Comparison of ENCODE assay signal across 8 mouse cellular contexts in genomic region chr10:128368402-128369217, GRCm38 (mm10). TPM values are rescaled to one million over a fixed set of nuclear protein-coding genes. Genes with fewer than 3 reads are reported as not detected.
DNase-seq lines count a peak whose midpoint lies in the region; ATAC-seq lines count a peak whose summit lies in the region.

Coq10a (minus strand) TSS chr10:128368997.

- H3K9me3 ChIP-seq in hindbrain, embryonic 15.5 days = no peaks in the 10 kb centered on the region

- peak within 1 kb of the TSS; percentile 97 for H3K27ac ChIP-seq in hindbrain, embryonic 15.5 days (replicated peaks)

- DNase-seq in T-cell, adult 2 months (ENCODE audit: low spot score) = peak; percentile 95
- DNase-seq in cerebellum, postnatal 36 days = peak; percentile 91 to 92
- DNase-seq in frontal cortex, postnatal 36 days (ENCODE audit: low spot score in 2 of 2) = peak; percentile 94 to 95
- peak; percentile 91 for DNase-seq in left cerebral cortex, adult 11 months (ENCODE audit: low spot score)
- DNase-seq in lung, postnatal 4 days = peak; percentile 94 to 97
- DNase-seq in retina, postnatal 7 days (ENCODE audit: low read depth, low spot score) = peak; percentile 87
- peak; percentile 82 for DNase-seq in urinary bladder, adult 2 months (ENCODE audit: low spot score)

- peak within 1 kb of the TSS; percentile 65 for H3K9ac ChIP-seq in hindbrain, embryonic 15.5 days

- peaks cover 8% of the 10 kb centered on the region for H3K36me3 ChIP-seq in hindbrain, embryonic 15.5 days

- peak within 1 kb of the TSS; percentile 89 for H3K4me3 ChIP-seq in hindbrain, embryonic 15.5 days

- peak; percentile 96 for ATAC-seq in hindbrain, embryonic 15.5 days (ENCODE audit: low FRiP score, low read depth)

- H3K27me3 ChIP-seq in hindbrain, embryonic 15.5 days = no peaks in the 10 kb centered on the region

- under 1% methylated on average over 87 of the region's 87 CpGs for WGBS in hindbrain, embryonic 15.5 days

- peak within 1 kb of the TSS; percentile 92 for H3K4me2 ChIP-seq in hindbrain, embryonic 15.5 days

- peaks cover 19% of the 10 kb centered on the region for H3K4me1 ChIP-seq in hindbrain, embryonic 15.5 days (replicated peaks)

RNA-seq across cellular contexts. Expression of gene Coq10a, which starts in this region (rescaled TPM):
- 38.7 and 41.9 TPM in 2 replicates for polyA plus RNA-seq in hindbrain, embryonic 15.5 days (2015; fragmentation: Nextera tagmentation; extraction: Ambion mirVana)
- 63.6 and 66.9 TPM in 2 replicates for polyA plus RNA-seq in urinary bladder, adult 2 months (2012; rRNA removed)

Comparison
In these comparisons a context has a peak if more than half of its experiments do, and no peak if none do; other contexts are left out.
1. Peak in every context shown above with its lines: DNase-seq, ATAC-seq, H3K4me3 ChIP-seq and H3K27ac ChIP-seq.